In the genomic region with DNA sequence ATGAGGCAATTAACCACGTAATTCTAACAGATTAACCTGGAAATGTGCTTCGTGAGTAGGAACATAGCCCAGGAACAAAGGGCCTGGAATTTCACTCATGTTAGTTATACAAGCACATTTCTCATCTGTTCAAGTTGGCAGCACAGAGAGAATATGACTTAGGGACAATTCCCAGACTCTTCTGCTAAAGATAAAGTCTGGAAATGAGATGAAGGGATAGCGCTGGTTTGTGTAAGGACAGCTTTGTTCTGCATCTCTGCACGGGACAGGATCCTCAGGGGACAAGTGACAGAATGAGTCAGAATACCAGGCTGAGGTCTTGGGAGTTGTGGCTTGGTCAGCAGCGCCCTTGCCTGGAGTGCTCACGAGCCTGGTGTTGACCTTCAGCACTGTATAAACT, we compare ENCODE assay signal across 17 mouse cellular contexts.
"Had no signal": no experiment of that assay in that cellular context is flagged by ENCODE, and none has a peak within 500 bp of the region (broad histone marks: within the 10 kb centered on the region; RNA-seq: fewer than 3 reads in every experiment).

No protein-coding gene starts in this region.

- H3K4me1 ChIP-seq: liver, embryonic 13.5 days had no signal

- H3K36me3 ChIP-seq: kidney, embryonic 15.5 days; limb, embryonic 12.5 days; liver, embryonic 13.5 days; lung, embryonic 15.5 days; neural tube, embryonic 15.5 days had no signal

- H3K27me3 ChIP-seq: liver, embryonic 13.5 days; lung, embryonic 15.5 days had no signal

- H3K4me2 ChIP-seq: kidney, embryonic 15.5 days; limb, embryonic 12.5 days; liver, embryonic 13.5 days; lung, embryonic 15.5 days; neural tube, embryonic 15.5 days had no signal

- H3K4me3 ChIP-seq: kidney, embryonic 15.5 days; limb, embryonic 12.5 days; liver, embryonic 13.5 days; lung, embryonic 15.5 days; megakaryocyte, embryonic 14.5 days; myocyte; neural tube, embryonic 15.5 days had no signal

- ATAC-seq: liver, postnatal 0 days had no signal

- DNase-seq: kidney, postnatal 14 days; liver; liver, embryonic 13.5 days; liver, postnatal 0 days; lung, postnatal 14 days; midbrain, embryonic 14.5 days; right cerebral cortex, adult 18-20 months; right cerebral cortex, postnatal 25 days; thymus, adult 2 months; thymus, postnatal 25 days had no signal

- H3K9me3 ChIP-seq: kidney, embryonic 15.5 days; limb, embryonic 12.5 days; liver, embryonic 13.5 days; lung, embryonic 15.5 days; megakaryocyte, embryonic 14.5 days; neural tube, embryonic 15.5 days had no signal

- H3K27ac ChIP-seq: kidney, embryonic 15.5 days; limb, embryonic 12.5 days; liver, embryonic 13.5 days; lung, embryonic 15.5 days; macrophage; neural tube, embryonic 15.5 days had no signal

- H3K9ac ChIP-seq: kidney, embryonic 15.5 days; limb, embryonic 12.5 days; liver, embryonic 13.5 days; liver, postnatal 0 days; lung, embryonic 15.5 days; neural tube, embryonic 15.5 days had no signal
